Mouse (Mus musculus) bone marrow macrophage, adult 2 months (primary cell): Measurements from ENCODE around the gene Eif4e2.

ENCODE experiments used
- CTCF ChIP-seq: IDR thresholded peaks from 2 replicates; pipeline ENCODE4 v1.5.1; 2012; ENCODE audit warnings: low read depth, mild to moderate bottlenecking, low read length, moderate library complexity
- POLR2A ChIP-seq: IDR thresholded peaks from 2 replicates; pipeline ENCODE4 v1.6.1; 2012; ENCODE audit warnings: mild to moderate bottlenecking, low read depth, low read length, borderline replicate concordance

DNA sequence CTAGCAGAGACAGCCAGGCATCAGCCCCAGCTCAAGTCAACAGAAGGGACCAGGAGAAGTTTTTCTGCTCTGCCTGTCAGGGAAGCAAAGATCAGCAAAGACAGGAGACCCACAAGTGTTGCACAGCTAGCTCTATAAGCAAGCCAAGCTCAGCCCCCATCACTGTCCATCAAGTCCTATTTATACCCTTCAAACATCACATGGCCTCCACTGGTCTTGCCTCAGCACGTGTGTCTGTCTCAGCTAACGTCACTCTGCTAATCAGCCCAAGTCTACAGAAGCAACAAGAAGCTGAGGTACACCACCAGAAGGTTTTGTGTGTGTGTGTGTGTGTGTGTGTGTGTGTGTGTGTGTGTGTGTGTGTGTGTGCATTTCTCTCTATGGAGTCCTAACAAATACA, 12.9 kb upstream of the Eif4e2 start:
- no peak for TF ChIP-seq POLR2A
- TF ChIP-seq CTCF, result no peak
